In genomic region chr2:30654158-30654557, GRCm38 (mm10) we compare ENCODE assay signal across 14 mouse cellular contexts. TPM values are rescaled to one million over a fixed set of nuclear protein-coding genes. Genes with fewer than 3 reads are reported as not detected.
A peak's percentile ranks its signal among the peaks of the same experiment; 100 is the strongest.
DNase-seq lines count a peak whose midpoint lies in the region; ATAC-seq and TF ChIP-seq lines count a peak whose summit lies in the region.
"Had no signal": no experiment of that assay in that cellular context is flagged by ENCODE, and none has a peak within 500 bp of the region (broad histone marks: within the 10 kb centered on the region; RNA-seq: fewer than 3 reads in every experiment).

No protein-coding gene starts in this region.

- H3K9ac ChIP-seq in forebrain, embryonic 16.5 days (replicated peaks; ENCODE audit: low read depth, low read length) = no peak overlapping the region
- H3K9ac ChIP-seq in limb, embryonic 15.5 days = no peak overlapping the region
- H3K9ac ChIP-seq: neural tube, embryonic 12.5 days had no signal

- no peaks in the 10 kb centered on the region for H3K9me3 ChIP-seq in heart, embryonic 10.5 days
- H3K9me3 ChIP-seq in forebrain, embryonic 16.5 days (ENCODE audit: control insufficient read depth, low read length) = no peaks in the 10 kb centered on the region
- no peaks in the 10 kb centered on the region for H3K9me3 ChIP-seq in limb, embryonic 15.5 days
- H3K9me3 ChIP-seq: neural tube, embryonic 12.5 days had no signal

- TF ChIP-seq POLR2A in brain, embryonic 14.5 days (IDR thresholded peaks at IDR 0.05; ENCODE audit: borderline replicate concordance, extremely low read depth, insufficient read depth, insufficient read length, poor library complexity, severe bottlenecking) = no peak

- no peak for TF ChIP-seq CTCF in brain, embryonic 14.5 days (IDR thresholded peaks at IDR 0.05; ENCODE audit: borderline replicate concordance, extremely low read depth, insufficient read depth, insufficient read length)

- H3K27me3 ChIP-seq in heart, embryonic 10.5 days (ENCODE audit: insufficient read depth, poor library complexity, severe bottlenecking) = no peaks in the 10 kb centered on the region
- H3K27me3 ChIP-seq in forebrain, embryonic 16.5 days (replicated peaks; ENCODE audit: control insufficient read depth, insufficient read depth, low read length) = no peaks in the 10 kb centered on the region
- no peaks in the 10 kb centered on the region for H3K27me3 ChIP-seq in limb, embryonic 15.5 days

- 91% methylated on average over 9 of the region's 9 CpGs for WGBS in heart, embryonic 10.5 days
- WGBS in forebrain, embryonic 16.5 days = 38% methylated on average over 9 of the region's 9 CpGs
- WGBS in limb, embryonic 15.5 days = 79% methylated on average over 9 of the region's 9 CpGs

- H3K4me2 ChIP-seq in forebrain, embryonic 16.5 days (ENCODE audit: low read length) = no peak overlapping the region
- H3K4me2 ChIP-seq in limb, embryonic 15.5 days = no peak overlapping the region
- H3K4me2 ChIP-seq: neural tube, embryonic 12.5 days had no signal

- peaks cover 89% of the 10 kb centered on the region for H3K4me1 ChIP-seq in heart, embryonic 10.5 days
- H3K4me1 ChIP-seq in forebrain, embryonic 16.5 days (replicated peaks; ENCODE audit: control insufficient read depth, insufficient read depth, low read length) = peaks cover 57% of the 10 kb centered on the region
- peaks cover 72% of the 10 kb centered on the region for H3K4me1 ChIP-seq in limb, embryonic 15.5 days

- no peak overlapping the region; the same call in 1 of the 2 replicates for H3K4me3 ChIP-seq in heart, embryonic 10.5 days
- no peak overlapping the region for H3K4me3 ChIP-seq in forebrain, embryonic 16.5 days (replicated peaks; ENCODE audit: low read length)
- no peak overlapping the region for H3K4me3 ChIP-seq in limb, embryonic 15.5 days
- H3K4me3 ChIP-seq: neural tube, embryonic 12.5 days had no signal

- no peak for ATAC-seq in forebrain, embryonic 16.5 days
- no peak for ATAC-seq in limb, embryonic 15.5 days (ENCODE audit: insufficient number of reproducible peaks, low FRiP score, low TSS enrichment, low read depth)

- peak overlapping the region; percentile 72; the same call in 1 of the 2 replicates for H3K27ac ChIP-seq in heart, embryonic 10.5 days
- H3K27ac ChIP-seq in forebrain, embryonic 16.5 days (ENCODE audit: low read length) = peak overlapping the region; percentile 71
- peak overlapping the region; percentile 54 for H3K27ac ChIP-seq in limb, embryonic 15.5 days

- DNase-seq in heart, embryonic 10.5 days (ENCODE audit: low spot score) = no peak
- no peak for DNase-seq in heart, adult 8-10 months (ENCODE audit: low spot score)
- peak; percentile 62 for DNase-seq in brain, embryonic 14.5 days (ENCODE audit: low read depth)
- DNase-seq in adrenal gland, adult 18-20 months (ENCODE audit: low spot score in 2 of 2) = no peak
- no peak for DNase-seq in testis, postnatal 10 days (ENCODE audit: low spot score)
- no peak for DNase-seq in frontal cortex, postnatal 25 days (ENCODE audit: low spot score in 2 of 2)
- DNase-seq: B cell, adult 2 months; cerebellum, adult 11 months; gastrocnemius, postnatal 14 days; lung, postnatal 14 days had no signal

- no peaks in the 10 kb centered on the region for H3K36me3 ChIP-seq in heart, embryonic 10.5 days
- no peaks in the 10 kb centered on the region for H3K36me3 ChIP-seq in forebrain, embryonic 16.5 days (ENCODE audit: control insufficient read depth, insufficient read depth)
- no peaks in the 10 kb centered on the region for H3K36me3 ChIP-seq in limb, embryonic 15.5 days
- H3K36me3 ChIP-seq: neural tube, embryonic 12.5 days had no signal

RNA-seq across cellular contexts. Expression of gene Cstad, which starts 59.3 kb away (rescaled TPM):
- polyA plus RNA-seq in heart, embryonic 10.5 days (2016; fragmentation: Nextera tagmentation; extraction: Ambion mirVana) = 1.2 and 1.4 TPM in 2 replicates
- 1 to 10 TPM in 3 of 4 experiments, under 1 TPM in 1; 0.69 to 2.3 (median 1.5) TPM for total RNA-seq in heart, adult 8-10 months (2022)
- polyA plus RNA-seq in brain, embryonic 14.5 days (2012; rRNA removed) = 0.57 and 0.72 TPM in 2 replicates
- 0.89 and 0.93 TPM in 2 replicates for polyA plus RNA-seq in forebrain, embryonic 16.5 days (2015; fragmentation: Nextera tagmentation; extraction: Ambion mirVana)
- polyA plus RNA-seq in limb, embryonic 15.5 days (2015; fragmentation: Nextera tagmentation; extraction: Ambion mirVana) = 2.0 and 2.2 TPM in 2 replicates
- total RNA-seq in adrenal gland, adult 18-20 months (2021) = under 1 TPM in 1 of 2 experiments, not detected in 1; 0.51 TPM
- polyA plus RNA-seq: small intestine, adult 2 months had no signal
